Mouse (Mus musculus) lung, embryonic 16.5 days (tissue): ENCODE data around the gene Fut11. TPM values are rescaled to one million over a fixed set of nuclear protein-coding genes. Genes with fewer than 3 reads are reported as not detected.

Experiments
- ATAC-seq: fragments of 200-750 bp; cut with Nextera tagmentation; 2 replicates; pipeline ENCODE4 v1.8.0; 2017; ENCODE audit warnings: low read depth, mild to moderate bottlenecking, moderate library complexity
- H3K27ac ChIP-seq: fragments of 300-500 bp; sonication (generic); 2 replicates; pipeline ENCODE4 v1.5.1; 2014; ENCODE audit warnings: mild to moderate bottlenecking, control low read depth, low read length
- H3K27me3 ChIP-seq: fragments of 300-500 bp; sonication (generic); 2 replicates; pipeline ENCODE4 v1.6.1; 2014; ENCODE audit warnings: low read depth, low read length, mixed read lengths; ENCODE audit not compliant: control insufficient read depth, insufficient read depth
- H3K36me3 ChIP-seq: fragments of 300-500 bp; sonication (generic); 2 replicates; pipeline ENCODE4 v1.6.1; 2014; ENCODE audit warnings: low read length; ENCODE audit not compliant: control insufficient read depth, insufficient read depth
- H3K4me1 ChIP-seq: fragments of 300-500 bp; sonication (generic); replicated peaks from 2 replicates; pipeline ENCODE4 v1.6.1; 2014; ENCODE audit warnings: low read length, mixed read lengths; ENCODE audit not compliant: control insufficient read depth, insufficient read depth
- H3K4me2 ChIP-seq: fragments of 300-500 bp; sonication (generic); 2 replicates; pipeline ENCODE4 v1.6.1; 2014; ENCODE audit warnings: low read depth, low read length, control low read depth
- H3K4me3 ChIP-seq: fragments of 300-500 bp; sonication (generic); 2 replicates; pipeline ENCODE4 v1.5.1; 2014; ENCODE audit warnings: mild to moderate bottlenecking, low read length, control low read depth
- H3K9ac ChIP-seq: fragments of 300-500 bp; sonication (generic); 2 replicates; pipeline ENCODE4 v1.6.1; 2014; ENCODE audit warnings: low read length, control low read depth
- H3K9me3 ChIP-seq: fragments of 300-500 bp; sonication (generic); 2 replicates; pipeline ENCODE4 v1.6.1; 2016; ENCODE audit warnings: low read length; ENCODE audit not compliant: control insufficient read depth
- WGBS: fragments of 180-500 bp; shearing (Covaris S2); extraction: QIAGEN DNeasy Blood & Tissue Kit; methylation state at CpG from one replicate; pipeline ENCODE4 v1.1.7; 2014; 5-methylcytosine and 5-hydroxymethylcytosine counted together
- polyA plus RNA-seq: library from polyadenylated mRNA; unstranded; fragments of >200 nt; fragmentation: Nextera tagmentation; extraction: Ambion mirVana; gene quantifications from 2 replicates; pipeline ENCODE4 v1.2.1, GENCODE M21; 2015

Fut11 gene
- polyA plus RNA-seq, 1 experiment from 2014 or later = 30.7 TPM

- 70% methylated on average over 8 of the region's 8 CpGs for WGBS
- no peak for ATAC-seq
- Histone ChIP-seq H3K4me1 (no peaks in the 10 kb centered on the region), H3K4me3 (no peak within 1 kb of the TSS), H3K9me3 (peaks cover 3% of the 10 kb centered on the region; the same call in 1 of the 2 replicates), H3K27me3 (no peaks in the 10 kb centered on the region; the same call in 1 of the 2 replicates), H3K27ac (no peak within 1 kb of the TSS), H3K9ac (no peak within 1 kb of the TSS), H3K36me3 (no peaks in the 10 kb centered on the region), H3K4me2 (no peak within 1 kb of the TSS)
Observed at GRCm38 (mm10) chr14:20668154-20668810, 26.5 kb upstream of the Fut11 start, which contains the start of gene Synpo2l. Synpo2l (minus strand) TSS chr14:20668354.

GRCm38 (mm10) chr14:20672990-20673389, 21.8 kb upstream of the Fut11 start:
- Histone ChIP-seq H3K36me3 (peaks cover 20% of the 10 kb centered on the region), H3K9me3 (peaks cover 3% of the 10 kb centered on the region; the same call in 1 of the 2 replicates), H3K4me3 (no peak overlapping the region), H3K27me3 (no peaks in the 10 kb centered on the region), H3K9ac (no peak overlapping the region), H3K4me2 (no peak overlapping the region), H3K4me1 (peaks cover 10% of the 10 kb centered on the region), H3K27ac (no peak overlapping the region)
- ATAC-seq = no peak
- WGBS = 92% methylated on average over 2 of the region's 2 CpGs

- peak overlapping the region; percentile 79 for H3K4me2 ChIP-seq
- H3K4me1 ChIP-seq = peaks cover 10% of the 10 kb centered on the region
- H3K9me3 ChIP-seq = peaks cover 3% of the 10 kb centered on the region; the same call in 1 of the 2 replicates
- peak; percentile 53; the same call in 1 of the 2 replicates for ATAC-seq
- peak overlapping the region; percentile 97 for H3K27ac ChIP-seq
- 7% methylated on average over 13 of the region's 13 CpGs for WGBS
- peaks cover 26% of the 10 kb centered on the region for H3K36me3 ChIP-seq
- H3K9ac ChIP-seq = peak overlapping the region; percentile 62
- no peaks in the 10 kb centered on the region for H3K27me3 ChIP-seq
- peak overlapping the region; percentile 92 for H3K4me3 ChIP-seq
Observed at GRCm38 (mm10) chr14:20673735-20674063, 21.1 kb upstream of the Fut11 start.

GRCm38 (mm10) chr14:20674064-20674833, 20.5 kb upstream of the Fut11 start, which contains the start of gene Sec24c:
Sec24c (plus strand) TSS chr14:20674308.
- Histone ChIP-seq H3K4me2 (peak within 1 kb of the TSS; percentile 79), H3K9ac (peak within 1 kb of the TSS; percentile 93), H3K27me3 (no peaks in the 10 kb centered on the region), H3K9me3 (peaks cover 3% of the 10 kb centered on the region; the same call in 1 of the 2 replicates), H3K4me1 (peaks cover 10% of the 10 kb centered on the region), H3K27ac (peak within 1 kb of the TSS; percentile 97), H3K4me3 (peak within 1 kb of the TSS; percentile 92), H3K36me3 (peaks cover 30% of the 10 kb centered on the region)
- WGBS = under 1% methylated on average over 43 of the region's 43 CpGs
- peak; percentile 98 for ATAC-seq

- no peaks in the 10 kb centered on the region for H3K27me3 ChIP-seq
Observed at GRCm38 (mm10) chr14:20677906-20678305, 16.9 kb upstream of the Fut11 start.

GRCm38 (mm10) chr14:20681742-20682141, 13.0 kb upstream of the Fut11 start:
- WGBS = 91% methylated on average over 2 of the region's 2 CpGs
- H3K4me2 ChIP-seq = no peak overlapping the region
- ATAC-seq = no peak
- H3K4me1 ChIP-seq = no peaks in the 10 kb centered on the region
- H3K9ac ChIP-seq = no peak overlapping the region
- no peaks in the 10 kb centered on the region for H3K9me3 ChIP-seq
- H3K27ac ChIP-seq = no peak overlapping the region
- H3K4me3 ChIP-seq = no peak overlapping the region
- no peaks in the 10 kb centered on the region for H3K27me3 ChIP-seq
- peaks cover 81% of the 10 kb centered on the region for H3K36me3 ChIP-seq

More at GRCm38 (mm10) chr14:20677906-20678305, 16.9 kb upstream of the Fut11 start:
- Histone ChIP-seq H3K9me3 (peaks cover 3% of the 10 kb centered on the region; the same call in 1 of the 2 replicates), H3K4me2 (no peak overlapping the region), H3K4me3 (no peak overlapping the region), H3K36me3 (peaks cover 54% of the 10 kb centered on the region), H3K27ac (no peak overlapping the region), H3K9ac (no peak overlapping the region), H3K4me1 (peaks cover 10% of the 10 kb centered on the region)
- no peak for ATAC-seq
- WGBS = 92% methylated on average over 4 of the region's 4 CpGs

GRCm38 (mm10) chr14:20682498-20682897, 12.3 kb upstream of the Fut11 start:
- no peaks in the 10 kb centered on the region for H3K4me1 ChIP-seq
- no peak overlapping the region for H3K9ac ChIP-seq
- H3K27ac ChIP-seq = no peak overlapping the region
- no peaks in the 10 kb centered on the region for H3K9me3 ChIP-seq
- H3K4me2 ChIP-seq = no peak overlapping the region
- peak; percentile 41; the same call in 1 of the 2 replicates for ATAC-seq
- WGBS = 53% methylated on average over 3 of the region's 3 CpGs
- no peaks in the 10 kb centered on the region for H3K27me3 ChIP-seq
- peaks cover 83% of the 10 kb centered on the region for H3K36me3 ChIP-seq
- no peak overlapping the region for H3K4me3 ChIP-seq

GRCm38 (mm10) chr14:20686576-20686975, 8.2 kb upstream of the Fut11 start:
- WGBS = 97% methylated on average over 3 of the region's 3 CpGs
- H3K4me2 ChIP-seq = no peak overlapping the region

GRCm38 (mm10) chr14:20689009-20689408, 5.8 kb upstream of the Fut11 start:
- ATAC-seq = no peak

More at GRCm38 (mm10) chr14:20686576-20686975, 8.2 kb upstream of the Fut11 start:
- no peaks in the 10 kb centered on the region for H3K4me1 ChIP-seq
- no peak for ATAC-seq
- no peak overlapping the region for H3K27ac ChIP-seq
- H3K36me3 ChIP-seq = peaks cover 81% of the 10 kb centered on the region
- H3K9ac ChIP-seq = no peak overlapping the region
- H3K9me3 ChIP-seq = no peaks in the 10 kb centered on the region
- no peak overlapping the region for H3K4me3 ChIP-seq
- no peaks in the 10 kb centered on the region for H3K27me3 ChIP-seq

More at GRCm38 (mm10) chr14:20689009-20689408, 5.8 kb upstream of the Fut11 start:
- Histone ChIP-seq H3K36me3 (peaks cover 84% of the 10 kb centered on the region), H3K27me3 (no peaks in the 10 kb centered on the region), H3K27ac (no peak overlapping the region), H3K4me1 (peaks cover under 1% of the 10 kb centered on the region; the same call in 1 of the 2 replicates), H3K4me2 (no peak overlapping the region), H3K9me3 (no peaks in the 10 kb centered on the region), H3K4me3 (no peak overlapping the region), H3K9ac (no peak overlapping the region)
- WGBS = 81% methylated on average over 2 of the region's 2 CpGs
